Mouse (Mus musculus): Measurements from ENCODE around the gene Gm21987. TPM values are rescaled to one million over a fixed set of nuclear protein-coding genes. Genes with fewer than 3 reads are reported as not detected.

Gene Gm21987
- total and polyA plus RNA-seq, 3 experiments = not detected

- Histone ChIP-seq H3K9ac (ENCODE audit: control insufficient read depth, low read depth, low read length, poor library complexity, severe bottlenecking) (peak overlapping the region; percentile 30), H3K4me3 (ENCODE audit: control insufficient read depth in 1 of 2, insufficient read depth in 1 of 2, low read depth in 2 of 2, low read length in 2 of 2) (peak overlapping the region in 1 of 2 experiments; percentile 44; a peak in 2 of 4 replicates)
- no peak for TF ChIP-seq NRF1 (IDR thresholded peaks at IDR 0.05; ENCODE audit: insufficient read depth, low read depth, low read length, poor library complexity, severe bottlenecking)
- TF ChIP-seq RAD21 (IDR thresholded peaks at IDR 0.05; ENCODE audit: low read depth, low read length) = no peak
- TF ChIP-seq POLR2AphosphoS5 (IDR thresholded peaks at IDR 0.05; ENCODE audit: borderline replicate concordance, low read depth, low read length) = no peak
- TF ChIP-seq USF2 (IDR thresholded peaks at IDR 0.05; ENCODE audit: borderline replicate concordance in 1 of 2, insufficient read depth in 1 of 2, low read depth in 1 of 2, low read length in 2 of 2) = no peak
- 0 out of 2 replicates have a peak, but pooled peaks have one; percentile 26 for TF ChIP-seq JUND (IDR thresholded peaks at IDR 0.05; ENCODE audit: low read depth, low read length)
- TF ChIP-seq ZMIZ1 (IDR thresholded peaks at IDR 0.05; ENCODE audit: low read depth, low read length) = no peak
- no peak for TF ChIP-seq SMC3 (IDR thresholded peaks at IDR 0.05; ENCODE audit: low read depth, low read length)
- no peak for TF ChIP-seq POLR2A (IDR thresholded peaks at IDR 0.05; ENCODE audit: control insufficient read depth in 1 of 2, insufficient read depth in 1 of 2, low read depth in 1 of 2, low read length in 2 of 2, poor library complexity in 1 of 2)
- TF ChIP-seq POLR2AphosphoS2 (IDR thresholded peaks at IDR 0.05; ENCODE audit: low read length) = no peak; the same call in 1 of the 2 replicates
- no peak for TF ChIP-seq ELF1 (IDR thresholded peaks at IDR 0.05; ENCODE audit: low read depth, low read length)
- TF ChIP-seq USF1 (IDR thresholded peaks at IDR 0.05; ENCODE audit: low read depth, low read length) = no peak
- TF ChIP-seq ZKSCAN1 (IDR thresholded peaks at IDR 0.05; ENCODE audit: low read depth, low read length) = no peak
- TF ChIP-seq ZNF384 (IDR thresholded peaks at IDR 0.05; ENCODE audit: low read depth, low read length) = no peak
- peak; percentile 42; the same call in 1 of the 2 replicates for TF ChIP-seq TCF12 (IDR thresholded peaks at IDR 0.05; ENCODE audit: low read depth, low read length)
- peak; percentile 76 for TF ChIP-seq GATA1 (IDR thresholded peaks at IDR 0.05; ENCODE audit: low read depth, low read length)
- TF ChIP-seq MAZ (IDR thresholded peaks at IDR 0.05; ENCODE audit: low read depth, low read length) = no peak
- peak; percentile 51; the same call in 1 of the 2 replicates for TF ChIP-seq MAX (IDR thresholded peaks at IDR 0.05; ENCODE audit: low read length)
- no peak for TF ChIP-seq KAT2A (conservative IDR thresholded peaks at IDR 0.05; ENCODE audit: low read depth, low read length)
- TF ChIP-seq MYB (IDR thresholded peaks at IDR 0.05; ENCODE audit: low read depth, low read length) = peak; percentile 79
- no peak for TF ChIP-seq MXI1 (IDR thresholded peaks at IDR 0.05; ENCODE audit: low read depth, low read length)
- peak; percentile 20; the same call in 1 of the 2 replicates for TF ChIP-seq SIN3A (IDR thresholded peaks at IDR 0.05; ENCODE audit: low read length)
- TF ChIP-seq TBP (IDR thresholded peaks at IDR 0.05; ENCODE audit: low read depth, low read length) = no peak
- TF ChIP-seq UBTF (IDR thresholded peaks at IDR 0.05; ENCODE audit: borderline replicate concordance, insufficient read depth, low read depth, low read length) = no peak
- no peak for TF ChIP-seq MAFK (IDR thresholded peaks at IDR 0.05; ENCODE audit: borderline replicate concordance, low read depth, low read length)
- TF ChIP-seq E2F4 (IDR thresholded peaks at IDR 0.05; ENCODE audit: borderline replicate concordance, low read depth, low read length) = no peak
- TF ChIP-seq CHD2 (IDR thresholded peaks at IDR 0.05; ENCODE audit: low read length) = no peak
- peak; percentile 52; the same call in 1 of the 2 replicates for TF ChIP-seq ETS1 (IDR thresholded peaks at IDR 0.05; ENCODE audit: low read depth, low read length)
- no peak for TF ChIP-seq RCOR1 (IDR thresholded peaks at IDR 0.05; ENCODE audit: low read depth, low read length)
- no peak for TF ChIP-seq TAL1 (IDR thresholded peaks at IDR 0.05; ENCODE audit: low read length)
- 0 out of 2 replicates have a peak, but pooled peaks have one; percentile 21 for TF ChIP-seq NELFE (IDR thresholded peaks at IDR 0.05; ENCODE audit: low read depth, low read length)
- TF ChIP-seq EP300 (IDR thresholded peaks at IDR 0.05; ENCODE audit: low read depth in 1 of 2, low read length in 2 of 2) = peak; percentile 64 to 77
- TF ChIP-seq BHLHE40 (IDR thresholded peaks at IDR 0.05; ENCODE audit: borderline replicate concordance, low read depth, low read length) = no peak
- TF ChIP-seq MEF2A (IDR thresholded peaks at IDR 0.05; ENCODE audit: extremely low read depth, insufficient replicate concordance, low read depth, low read length, poor library complexity, severe bottlenecking) = no peak
- TF ChIP-seq CHD1 (IDR thresholded peaks at IDR 0.05; ENCODE audit: low read depth, low read length) = no peak
- no peak for TF ChIP-seq GABPA (IDR thresholded peaks at IDR 0.05; ENCODE audit: low read depth, low read length)
- TF ChIP-seq HCFC1 (IDR thresholded peaks at IDR 0.05; ENCODE audit: low read depth, low read length) = no peak
- TF ChIP-seq ZC3H11A (IDR thresholded peaks at IDR 0.05; ENCODE audit: low read depth, low read length) = no peak
Observed at GRCm38 (mm10) chr16:38379926-38380325, 33.1 kb downstream of the Gm21987 start.

More at GRCm38 (mm10) chr16:38379926-38380325, 33.1 kb downstream of the Gm21987 start:
- DNase-seq (ENCODE audit: low read depth, low spot score) = peak; percentile 65
- Histone ChIP-seq H3K27ac (ENCODE audit: control insufficient read depth, low read depth, low read length) (peak overlapping the region; percentile 70), H3K4me1 (ENCODE audit: control insufficient read depth in 1 of 2, insufficient read depth in 2 of 2, low read length in 2 of 2) (peaks cover 28 to 30% of the 10 kb centered on the region in 2 experiments), H3K27me3 (ENCODE audit: control insufficient read depth in 1 of 2, insufficient read depth in 2 of 2, low read length in 2 of 2) (no peaks in the 10 kb centered on the region), H3K9me3 (replicated peaks; ENCODE audit: insufficient read depth, low read length) (no peaks in the 10 kb centered on the region), H3K79me2 (ENCODE audit: control insufficient read depth, insufficient read depth, low read length, poor library complexity) (peaks cover 7% of the 10 kb centered on the region; the same call in 1 of the 2 replicates), H3K36me3 (ENCODE audit: control insufficient read depth in 1 of 2, insufficient read depth in 2 of 2, low read length in 2 of 2) (peaks cover 3 to 39% of the 10 kb centered on the region in 2 experiments; a peak in 3 of 4 replicates)

All from MEL (cell line).